Mouse (Mus musculus): Measurements from ENCODE around the gene Myoz2.
A peak's percentile ranks its signal among the peaks of the same experiment; 100 is the strongest.

Myoz2 gene

DNA sequence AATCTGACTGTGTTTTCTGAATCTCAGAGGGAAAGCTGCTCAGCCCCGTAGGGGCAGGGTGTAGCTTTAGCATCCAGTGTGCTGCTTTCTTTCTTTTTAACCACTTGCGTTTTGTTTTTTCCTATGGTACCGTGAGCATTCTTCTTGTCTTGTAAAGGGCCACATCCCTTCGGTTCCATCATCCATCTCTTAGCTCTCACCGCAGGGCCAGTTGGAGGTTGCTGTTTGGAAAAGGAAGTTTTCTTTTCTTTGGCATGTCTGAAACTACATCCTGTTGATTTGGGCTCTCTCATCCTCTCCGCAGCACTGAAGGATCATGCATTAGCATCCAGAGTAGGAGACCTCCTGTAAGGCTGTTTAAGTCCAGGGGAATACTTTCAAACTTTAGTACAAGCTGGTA, 25.4 kb downstream of the Myoz2 start:
- no peak for DNase-seq (ENCODE audit: low read depth in 1 of 2, low spot score in 2 of 2)

DNA sequence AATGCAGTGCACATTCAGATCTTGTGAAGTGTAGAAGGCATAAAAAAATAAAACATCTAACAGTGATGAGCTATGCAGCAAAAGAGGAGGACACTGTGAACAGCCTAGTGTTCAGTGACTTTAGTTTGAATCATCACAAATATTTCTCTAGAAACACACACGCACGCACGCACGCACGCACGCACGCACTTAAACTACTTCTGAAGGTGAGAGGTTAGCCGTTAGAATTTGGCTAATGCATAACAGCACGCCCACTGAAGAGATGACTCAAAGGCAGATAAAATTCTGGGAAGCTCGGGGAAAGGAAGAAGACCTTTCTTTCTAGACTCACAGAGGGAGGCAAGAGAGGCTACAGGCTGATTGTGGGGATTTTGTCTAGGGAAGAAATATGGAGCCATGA, 27.4 kb downstream of the Myoz2 start:
- DNase-seq (ENCODE audit: low read depth in 1 of 2, low spot score in 2 of 2): no peak

DNA sequence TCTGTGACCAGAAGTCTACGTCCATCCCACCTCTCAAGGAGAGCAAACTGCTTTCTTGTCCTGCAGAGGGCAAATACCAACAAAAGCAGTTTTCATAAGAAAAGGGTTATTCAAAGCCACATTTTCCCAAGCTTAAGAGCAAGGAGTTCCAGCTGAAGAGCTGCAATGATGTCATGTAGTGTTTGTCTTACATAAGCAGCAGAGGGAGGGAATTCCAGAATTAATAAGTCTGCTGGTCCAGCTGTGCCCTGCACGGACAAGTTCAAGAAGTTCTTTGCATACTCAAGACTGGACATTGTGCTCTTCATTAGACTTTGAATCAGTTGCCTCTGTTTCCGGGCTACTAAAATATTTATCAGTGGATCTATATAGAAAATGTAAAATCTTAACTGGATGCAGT, 33.8 kb downstream of the Myoz2 start:
- DNase-seq (ENCODE audit: low read depth in 1 of 2, low spot score in 2 of 2): no peak

DNA sequence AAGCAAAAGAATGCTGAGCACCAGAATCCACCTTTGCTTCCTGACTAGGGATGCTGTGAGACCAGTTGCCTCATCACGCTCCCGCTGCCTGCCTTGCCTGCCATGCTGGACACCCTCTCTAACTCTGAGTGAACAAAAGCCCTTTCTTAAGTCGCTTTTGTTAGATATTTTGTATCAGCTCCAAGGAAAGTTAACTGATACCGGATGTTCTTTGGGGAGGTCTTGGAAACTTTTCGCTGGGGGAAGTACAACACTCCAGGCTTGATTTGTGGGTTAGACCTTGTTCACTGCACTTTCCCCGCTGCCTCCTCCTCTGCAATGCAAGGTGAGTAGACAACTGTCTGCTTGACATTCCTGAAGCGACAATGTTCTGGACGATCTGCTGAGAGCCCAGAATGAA, 36.3 kb downstream of the Myoz2 start:
- DNase-seq (ENCODE audit: low read depth in 1 of 2, low spot score in 2 of 2): no peak

DNA sequence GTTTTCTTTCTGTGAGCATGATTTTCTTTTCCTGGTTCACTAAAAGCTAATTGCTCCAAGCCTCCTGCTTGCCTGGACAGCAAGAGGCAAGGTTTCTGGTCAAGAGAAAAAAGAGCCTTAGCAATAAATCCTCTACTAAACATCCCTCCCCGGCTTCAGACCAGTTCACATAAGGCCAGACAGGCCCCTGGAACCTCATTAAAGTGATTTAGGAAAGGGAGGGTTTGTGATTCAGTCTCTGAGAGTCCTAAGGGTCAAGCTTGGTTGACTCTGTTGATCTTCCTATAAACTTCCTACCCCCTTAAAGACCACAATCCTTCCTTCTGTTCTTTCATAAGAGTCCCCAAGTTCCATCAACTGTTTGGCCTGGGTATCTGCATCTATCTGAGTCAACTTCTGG, 37.8 kb downstream of the Myoz2 start:
- DNase-seq (ENCODE audit: low read depth in 1 of 2, low spot score in 2 of 2): no peak

DNA sequence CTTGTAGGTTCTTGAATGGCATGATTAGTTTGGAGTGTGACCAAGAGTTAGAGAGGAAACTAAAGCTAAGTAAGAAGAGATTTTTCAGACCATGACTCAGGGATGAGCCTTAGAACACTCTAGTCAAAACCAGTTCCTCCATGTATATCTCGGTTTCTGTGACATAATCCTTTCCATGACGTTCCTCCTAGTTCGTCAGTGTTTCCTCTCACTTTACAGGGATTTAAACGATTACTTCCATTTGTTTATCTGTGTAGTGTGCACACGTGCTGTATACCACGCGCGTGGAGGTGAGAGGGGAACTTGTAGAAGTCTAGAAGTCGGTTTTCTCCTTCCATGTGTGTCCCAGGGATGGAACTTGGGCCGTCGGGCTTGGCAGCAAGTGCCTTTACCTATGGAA, 47.9 kb downstream of the Myoz2 start:
- no peak for DNase-seq (ENCODE audit: low read depth in 1 of 2, low spot score in 2 of 2)

DNA sequence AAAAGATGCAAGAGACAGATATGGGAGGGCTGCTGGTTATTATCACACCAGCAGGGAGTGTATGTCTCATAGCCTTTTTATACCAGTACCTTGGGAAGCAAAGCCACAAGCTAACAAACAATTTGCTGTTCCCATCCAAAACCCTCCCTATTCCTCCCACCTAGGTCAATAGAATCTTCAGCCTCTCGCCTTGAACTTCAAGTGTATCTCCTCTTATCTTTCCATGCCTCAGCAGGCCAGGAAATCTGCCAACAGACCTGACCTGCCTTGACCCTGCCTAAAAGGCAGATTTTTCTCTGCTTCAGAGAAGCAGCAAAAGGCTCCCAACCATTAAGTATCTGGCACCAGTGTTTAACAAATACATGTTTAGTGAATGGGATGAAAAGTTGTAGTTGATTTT, 48.4 kb downstream of the Myoz2 start:
- DNase-seq (ENCODE audit: low read depth in 1 of 2, low spot score in 2 of 2): no peak

DNA sequence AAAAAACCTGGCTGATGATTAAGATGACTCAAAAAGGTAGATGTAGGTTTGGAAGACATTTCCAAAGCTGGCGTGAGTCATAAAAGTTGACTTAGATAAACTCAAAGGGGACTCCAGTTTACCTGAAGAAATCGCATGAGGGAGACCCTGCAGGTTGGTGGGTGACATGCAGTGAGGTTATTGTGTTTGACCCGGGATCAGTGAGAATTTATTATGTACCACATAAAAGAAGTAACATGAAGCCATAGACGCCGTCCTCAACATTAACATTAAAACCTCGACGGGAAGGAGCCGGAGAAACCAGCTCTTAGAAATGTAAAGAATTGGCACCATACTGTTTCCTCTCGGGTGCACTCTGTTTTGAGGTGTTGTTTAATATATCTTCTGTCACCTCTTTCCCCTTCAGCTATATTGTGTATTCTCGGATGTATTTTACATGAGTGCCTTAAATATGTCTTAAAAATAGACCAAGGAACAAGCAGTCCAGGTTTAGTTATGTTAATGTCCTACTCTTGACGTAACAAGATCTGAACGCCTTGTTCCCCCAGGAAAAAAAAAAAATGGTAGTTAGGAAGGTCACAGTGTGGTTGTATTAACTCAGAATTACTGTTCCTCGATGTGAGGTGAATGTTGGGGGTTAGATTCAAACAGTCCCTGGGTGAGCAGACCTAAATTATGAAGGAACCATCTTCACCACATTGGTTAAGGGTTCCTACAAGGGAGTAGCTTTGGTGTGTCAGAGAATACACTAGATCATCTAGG, 49.5 kb downstream of the Myoz2 start:
- DNase-seq (ENCODE audit: low read depth in 1 of 2, low spot score in 2 of 2): no peak

DNA sequence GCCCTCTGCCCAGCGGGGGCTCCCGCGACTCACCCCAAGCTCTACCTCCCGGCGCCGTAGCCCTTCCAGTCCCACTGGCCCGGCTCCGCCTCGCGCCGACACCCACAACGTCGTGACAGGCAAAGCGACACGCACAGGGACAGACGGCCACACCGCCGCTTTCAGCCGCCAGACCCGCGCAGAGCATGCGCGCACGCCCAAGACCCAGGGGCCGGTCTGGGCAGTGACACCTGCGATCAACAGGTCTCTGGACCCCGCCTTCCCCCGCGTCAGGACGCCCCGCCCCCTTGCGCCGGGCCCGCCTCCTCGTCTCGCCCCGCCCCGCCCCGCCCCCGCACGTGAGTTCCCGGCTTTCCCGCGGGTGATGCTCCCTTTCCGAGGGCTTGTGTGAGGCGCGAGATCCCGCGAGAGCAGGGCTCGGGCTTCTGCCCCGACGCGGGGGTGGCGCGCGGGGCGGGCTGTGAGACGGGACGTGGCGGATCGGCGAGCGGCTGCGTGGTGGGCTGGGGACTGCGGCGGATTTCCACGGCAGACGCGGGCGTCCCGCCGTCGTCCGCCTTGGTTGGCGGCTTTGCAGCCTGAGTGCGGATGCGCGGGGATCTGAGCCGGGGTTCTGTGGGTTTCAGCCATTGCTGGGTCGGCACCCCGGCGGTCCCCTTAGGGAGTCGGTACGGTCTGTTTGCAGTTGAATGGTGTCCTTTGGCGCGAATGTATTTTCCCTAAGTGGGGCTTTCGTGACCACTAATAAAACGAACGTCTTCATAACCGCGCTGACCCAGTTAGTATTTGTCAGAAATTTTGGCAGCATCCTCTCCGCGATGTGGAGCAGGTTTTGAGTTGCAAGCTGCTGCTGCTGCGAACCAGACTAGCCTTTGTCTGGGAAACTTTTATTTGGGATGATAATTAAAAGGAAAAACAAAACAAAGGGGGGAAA, 50.3 kb downstream of the Myoz2 start, which contains the start of gene Usp53:
Usp53 (minus strand) TSS at position 262 of the 934 bp plus-strand sequence.
- DNase-seq (ENCODE audit: low read depth in 1 of 2, low spot score in 2 of 2): peak; percentile 68 to 78

DNA sequence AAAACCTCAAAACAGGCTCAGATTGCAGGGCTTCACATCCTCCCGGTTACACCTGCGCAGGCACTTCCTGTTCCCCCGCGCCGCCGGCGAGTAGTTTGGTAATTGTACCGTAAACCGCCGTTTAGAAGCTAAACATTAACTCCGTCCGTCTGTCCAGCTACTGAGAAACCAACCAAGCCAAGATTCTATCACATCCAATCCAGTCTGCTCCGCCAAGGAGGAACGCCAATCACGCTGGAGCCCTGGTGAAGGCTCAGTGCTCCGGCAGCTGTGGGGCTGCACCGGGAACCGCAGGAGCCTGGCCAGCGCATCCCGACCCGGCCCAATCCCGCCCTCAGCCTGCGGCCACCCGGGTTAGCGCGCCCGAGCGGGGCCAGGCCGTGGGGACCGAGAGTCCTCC, 51.0 kb downstream of the Myoz2 start:
- no peak for DNase-seq (ENCODE audit: low read depth in 1 of 2, low spot score in 2 of 2)

DNA sequence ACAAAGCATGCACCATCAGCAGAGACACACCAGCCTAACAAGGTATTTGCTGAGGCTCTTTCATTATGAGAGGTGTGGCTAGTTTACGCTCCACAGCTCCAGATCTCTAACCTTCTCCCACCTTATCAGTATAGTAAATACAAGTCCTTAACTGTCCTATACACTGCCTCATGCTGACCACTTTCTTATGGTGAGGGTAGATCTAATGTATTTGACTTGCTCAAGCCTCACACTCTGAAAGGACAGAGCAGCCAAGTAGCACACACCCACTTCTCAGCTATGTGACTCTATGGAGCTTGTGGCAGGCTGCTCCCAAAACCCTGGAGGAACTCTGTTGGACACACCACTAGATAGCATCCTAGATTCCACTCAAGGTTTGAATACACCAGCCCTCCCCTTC, 58.9 kb downstream of the Myoz2 start:
- no peak for DNase-seq (ENCODE audit: low read depth in 1 of 2, low spot score in 2 of 2)

DNA sequence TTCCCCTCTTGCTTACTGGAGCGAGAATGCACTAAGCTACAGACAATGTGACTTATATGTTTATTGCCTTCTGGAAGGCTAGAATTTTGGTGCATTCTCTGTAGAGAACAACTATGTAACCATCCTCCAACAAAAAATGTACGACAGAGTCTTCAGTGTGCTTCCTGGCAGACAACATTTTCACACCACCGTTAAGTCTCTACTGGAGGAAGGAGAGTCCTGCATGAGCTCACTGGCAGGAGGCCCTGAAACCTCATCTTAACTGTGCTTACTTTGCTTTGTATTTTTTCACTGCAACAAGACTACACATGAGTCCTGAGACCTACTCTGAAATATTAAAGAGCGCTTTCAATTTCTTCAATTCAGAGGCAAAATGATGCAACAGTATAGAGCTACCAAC, 59.5 kb downstream of the Myoz2 start:
- no peak for DNase-seq (ENCODE audit: low read depth in 1 of 2, low spot score in 2 of 2)

DNA sequence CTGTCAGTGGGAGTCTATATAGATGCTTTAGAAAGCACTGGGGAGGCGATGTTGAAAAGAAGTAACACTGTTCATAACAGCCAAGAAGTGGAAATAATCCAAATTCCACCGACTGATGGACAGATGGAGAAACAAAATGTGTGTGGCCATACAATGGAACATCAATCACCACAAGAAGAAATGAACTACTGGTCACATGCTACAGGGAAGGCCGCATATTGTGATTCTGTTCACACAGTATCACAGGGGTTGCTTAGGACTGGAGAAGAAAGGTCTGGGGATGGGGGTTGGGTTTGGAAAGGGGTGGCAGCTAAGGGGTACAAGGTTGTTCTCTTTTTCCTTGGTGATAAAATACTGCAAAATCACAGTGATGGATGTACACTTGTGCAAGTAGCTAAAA, 60.0 kb downstream of the Myoz2 start:
- DNase-seq (ENCODE audit: low read depth in 1 of 2, low spot score in 2 of 2): no peak

DNA sequence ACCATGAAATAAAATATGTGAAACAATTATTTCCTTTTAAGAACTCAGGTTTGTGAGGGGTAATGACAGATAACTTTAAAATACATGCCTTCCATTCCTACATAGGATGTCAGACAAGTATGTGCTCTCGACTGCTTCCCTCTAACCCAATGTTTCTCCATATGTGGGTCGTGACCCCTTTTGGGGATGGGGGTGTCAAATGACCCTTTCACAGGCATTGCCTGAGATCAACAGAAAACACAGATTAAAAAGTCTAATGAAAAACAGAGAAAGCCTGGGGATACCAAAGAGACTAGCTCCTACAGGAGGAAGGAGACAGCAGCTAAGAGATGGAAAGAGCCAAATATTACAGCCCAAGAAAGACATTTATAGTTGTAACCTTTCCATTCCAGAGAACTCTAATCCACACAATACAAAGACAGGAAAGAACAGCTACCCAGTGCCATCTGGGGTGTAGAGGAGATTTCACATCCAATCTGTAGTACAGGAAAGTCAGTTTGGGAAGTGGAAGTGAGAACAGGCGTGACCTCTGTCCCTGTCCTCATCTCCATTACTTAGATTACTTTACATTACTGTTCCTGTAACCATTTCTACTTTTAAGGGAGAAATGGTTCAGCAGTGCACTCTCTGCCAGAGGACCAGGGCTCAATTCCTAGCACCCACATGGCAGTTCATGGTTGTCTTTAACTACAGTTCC, 62.5 kb downstream of the Myoz2 start:
- no peak for DNase-seq (ENCODE audit: low read depth in 1 of 2, low spot score in 2 of 2)

DNA sequence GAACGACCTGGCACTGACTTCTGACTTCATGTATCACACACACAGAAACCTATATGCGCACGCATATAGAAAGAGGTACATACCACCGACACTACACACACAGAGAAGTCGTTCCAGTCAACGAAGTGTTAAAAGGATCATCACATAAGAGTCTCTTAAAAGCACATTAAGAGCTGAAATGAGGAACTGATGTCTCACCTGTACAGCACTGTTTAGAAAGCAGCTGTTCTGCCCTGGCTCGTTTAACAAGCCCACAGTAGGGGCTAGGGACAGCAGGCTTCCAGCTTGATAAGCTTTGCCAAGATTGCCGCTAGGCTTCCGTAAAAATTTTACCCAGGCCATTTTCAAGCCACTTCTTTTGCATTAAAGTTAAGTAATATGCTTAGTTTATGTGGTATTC, 66.4 kb downstream of the Myoz2 start:
- no peak for DNase-seq (ENCODE audit: low read depth in 1 of 2, low spot score in 2 of 2)

DNA sequence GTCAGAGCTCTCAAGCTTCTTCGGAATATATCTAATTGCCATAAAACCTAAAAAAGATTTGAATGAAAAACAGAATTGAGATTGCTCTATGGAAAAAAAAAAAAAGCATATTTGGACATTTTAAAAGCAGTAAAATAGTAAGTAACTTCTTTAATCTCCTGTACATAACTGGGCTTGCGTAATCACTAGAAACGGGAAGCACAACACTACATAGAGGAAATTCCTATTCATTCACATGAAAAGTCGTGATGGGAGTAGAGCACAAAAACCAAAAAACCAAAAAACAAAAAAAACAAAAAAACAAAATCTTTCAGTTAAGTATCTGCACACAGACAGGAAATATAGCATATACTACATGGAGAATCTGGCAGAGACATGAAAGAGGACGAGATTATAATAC, 70.5 kb downstream of the Myoz2 start:
- DNase-seq (ENCODE audit: low read depth in 1 of 2, low spot score in 2 of 2): no peak
